ENCODE assay signal across 20 mouse cellular contexts in genomic region chr3:155137737-155138136, GRCm38 (mm10). TPM values are rescaled to one million over a fixed set of nuclear protein-coding genes. Genes with fewer than 3 reads are reported as not detected.
"Had no signal": no experiment of that assay in that cellular context is flagged by ENCODE, and none has a peak within 500 bp of the region (broad histone marks: within the 10 kb centered on the region; RNA-seq: fewer than 3 reads in every experiment).

No protein-coding gene starts in this region.

- H3K4me3 ChIP-seq: liver, embryonic 13.5 days; liver, embryonic 15.5 days; lung, embryonic 15.5 days; megakaryocyte, embryonic 14.5 days; midbrain, embryonic 13.5 days; midbrain, embryonic 15.5 days; neural tube, embryonic 12.5 days; stomach, embryonic 15.5 days had no signal

- H3K27me3 ChIP-seq: liver, embryonic 13.5 days; liver, embryonic 15.5 days; lung, embryonic 15.5 days; megakaryocyte, embryonic 14.5 days; midbrain, embryonic 13.5 days; midbrain, embryonic 15.5 days; neural tube, embryonic 12.5 days; stomach, embryonic 15.5 days had no signal

- H3K36me3 ChIP-seq: liver, embryonic 13.5 days; liver, embryonic 15.5 days; lung, embryonic 15.5 days; midbrain, embryonic 13.5 days; midbrain, embryonic 15.5 days; neural tube, embryonic 12.5 days; stomach, embryonic 15.5 days had no signal

- DNase-seq: liver, embryonic 13.5 days; liver, postnatal 0 days; lung, adult 2 months; lung, postnatal 14 days; lung, postnatal 36 days; right cerebral cortex, postnatal 25 days; thymus, adult 2 months; thymus, postnatal 25 days; thymus, postnatal 4 days had no signal

- H3K27ac ChIP-seq: liver, embryonic 13.5 days; liver, embryonic 15.5 days; lung, embryonic 15.5 days; macrophage; midbrain, embryonic 13.5 days; midbrain, embryonic 15.5 days; neural tube, embryonic 12.5 days; stomach, embryonic 15.5 days; stomach, postnatal 0 days had no signal

- H3K4me1 ChIP-seq: liver, embryonic 13.5 days; liver, embryonic 15.5 days; lung, embryonic 15.5 days; megakaryocyte, embryonic 14.5 days; midbrain, embryonic 13.5 days; midbrain, embryonic 15.5 days; neural tube, embryonic 12.5 days; stomach, embryonic 15.5 days had no signal

- H3K9me3 ChIP-seq: liver, embryonic 15.5 days; lung, embryonic 15.5 days; midbrain, embryonic 13.5 days; midbrain, embryonic 15.5 days; neural tube, embryonic 12.5 days; stomach, embryonic 15.5 days had no signal

RNA-seq across cellular contexts. Expression of gene Lrriq3, which starts 44.5 kb away (rescaled TPM):
- total RNA-seq: megakaryocyte progenitor cell, adult 5-6 weeks; monocyte, adult 5-6 weeks had no signal
